Mouse (Mus musculus) CH12.LX (cell line): ENCODE results near the gene Cldn9. TPM values are rescaled to one million over a fixed set of nuclear protein-coding genes. Genes with fewer than 3 reads are reported as not detected.

Experiments
- DNase-seq: peaks from one replicate; pipeline ENCODE4 v3.0.0-alpha.2; 2013; ENCODE audit errors: extremely low read depth
- H3K27ac ChIP-seq: 2 replicates; pipeline ENCODE4 v1.5.1; 2012; ENCODE audit warnings: low read depth, mild to moderate bottlenecking, control low read depth, moderate library complexity; ENCODE audit not compliant: insufficient read depth
- H3K27me3 ChIP-seq: replicated peaks from 2 replicates; pipeline ENCODE3; 2012; ENCODE audit warnings: inconsistent platforms
- H3K36me3 ChIP-seq, 2 experiments: replicated peaks in 1 of 2; 2 replicates each; pipeline versions ENCODE3 to v1.6.1; 2012; ENCODE audit warnings: inconsistent platforms in 1 of 2, low read length in 1 of 2, mild to moderate bottlenecking in 1 of 2, mixed read lengths in 1 of 2, moderate library complexity in 1 of 2; ENCODE audit not compliant: control insufficient read depth in 1 of 2, insufficient read depth in 1 of 2
- H3K4me1 ChIP-seq, 2 experiments: 2 replicates each; pipeline ENCODE4 v1.6.1; 2012; ENCODE audit warnings: inconsistent platforms in 1 of 2, moderate library complexity in 1 of 2; ENCODE audit not compliant: insufficient read depth in 2 of 2, control insufficient read depth in 1 of 2
- H3K4me2 ChIP-seq: 2 replicates; pipeline ENCODE4 v1.6.1; 2012; ENCODE audit warnings: low read depth, mild to moderate bottlenecking, control low read depth; ENCODE audit not compliant: poor library complexity, insufficient read depth, severe bottlenecking
- H3K4me3 ChIP-seq, 3 experiments: fragments of 150-350 bp in 1 of 3; sonication (generic) in 1 of 3; replicated peaks in 1 of 3; 2 replicates each; pipeline versions ENCODE3 to v1.5.1; 2011 to 2012; ENCODE audit warnings: low read depth in 2 of 3, low read length in 2 of 3, mild to moderate bottlenecking in 2 of 3, moderate library complexity in 2 of 3, control low read depth in 1 of 3, improper control_type of control experiment in 1 of 3, inconsistent platforms in 1 of 3, mixed read lengths in 1 of 3; ENCODE audit not compliant: poor library complexity in 1 of 3
- H3K79me2 ChIP-seq: replicated peaks from 2 replicates; pipeline ENCODE4 v1.6.1; 2012; ENCODE audit warnings: mild to moderate bottlenecking, moderate library complexity; ENCODE audit not compliant: control insufficient read depth, poor library complexity, insufficient read depth, severe bottlenecking; ENCODE audit errors: extremely low read depth
- H3K9ac ChIP-seq: 2 replicates; pipeline ENCODE4 v1.6.1; 2012; ENCODE audit warnings: low read depth, mild to moderate bottlenecking, control low read depth, moderate library complexity; ENCODE audit not compliant: insufficient read depth
- H3K9me3 ChIP-seq: replicated peaks from 2 replicates; pipeline ENCODE3; 2012; ENCODE audit warnings: low read length, inconsistent platforms, mixed read lengths
- BHLHE40 ChIP-seq: IDR thresholded peaks from 2 replicates; pipeline ENCODE4 v1.6.1; 2011; ENCODE audit warnings: mild to moderate bottlenecking, low read depth, low read length, improper control_type of control experiment
- CHD2 ChIP-seq: IDR thresholded peaks from 2 replicates; pipeline ENCODE4 v1.6.1; 2011; ENCODE audit warnings: low read length, improper control_type of control experiment
- CTCF ChIP-seq, 2 experiments: IDR thresholded peaks in 1 of 2; conservative IDR thresholded peaks in 1 of 2; 2 replicates each; pipeline ENCODE4 v1.5.1; 2011 to 2012; ENCODE audit warnings: low read depth in 2 of 2, low read length in 2 of 2, improper control_type of control experiment in 1 of 2, inconsistent platforms in 1 of 2, mild to moderate bottlenecking in 1 of 2, moderate library complexity in 1 of 2
- E2F4 ChIP-seq: IDR thresholded peaks from 2 replicates; pipeline ENCODE4 v1.6.1; 2011; ENCODE audit warnings: low read depth, low read length, improper control_type of control experiment; ENCODE audit not compliant: insufficient replicate concordance
- EP300 ChIP-seq: IDR thresholded peaks from 2 replicates; pipeline ENCODE4 v1.6.1; 2011; ENCODE audit warnings: low read length, improper control_type of control experiment
- HCFC1 ChIP-seq: IDR thresholded peaks from 2 replicates; pipeline ENCODE4 v1.6.1; 2012; ENCODE audit warnings: low read depth, mild to moderate bottlenecking, inconsistent platforms, low read length, improper control_type of control experiment
- JUN ChIP-seq: IDR thresholded peaks from 2 replicates; pipeline ENCODE4 v1.6.1; 2011; ENCODE audit warnings: low read depth, mild to moderate bottlenecking, low read length, improper control_type of control experiment, moderate library complexity; ENCODE audit not compliant: insufficient read depth
- JUND ChIP-seq: conservative IDR thresholded peaks from 2 replicates; pipeline ENCODE4 v1.6.1; 2011; ENCODE audit warnings: low read depth, low read length, improper control_type of control experiment
- MAFK ChIP-seq: IDR thresholded peaks from 2 replicates; pipeline ENCODE4 v1.6.1; 2011; ENCODE audit warnings: low read length, improper control_type of control experiment; ENCODE audit not compliant: insufficient replicate concordance
- NELFE ChIP-seq: IDR thresholded peaks from 2 replicates; pipeline ENCODE4 v1.6.1; 2011; ENCODE audit warnings: low read depth, low read length, improper control_type of control experiment
- NRF1 ChIP-seq: IDR thresholded peaks from 2 replicates; pipeline ENCODE4 v1.6.1; 2014; ENCODE audit warnings: low read depth, mild to moderate bottlenecking, inconsistent platforms, low read length, improper control_type of control experiment, moderate library complexity
- PAX5 ChIP-seq: IDR thresholded peaks from 2 replicates; pipeline ENCODE4 v1.6.1; 2012; ENCODE audit warnings: low read length, inconsistent platforms, mixed read lengths
- RAD21 ChIP-seq: IDR thresholded peaks from 2 replicates; pipeline ENCODE4 v1.6.1; 2011; ENCODE audit warnings: low read depth, mild to moderate bottlenecking, low read length, improper control_type of control experiment, moderate library complexity
- RCOR1 ChIP-seq: conservative IDR thresholded peaks from 2 replicates; pipeline ENCODE4 v1.6.1; 2012; ENCODE audit warnings: low read depth, mild to moderate bottlenecking, inconsistent platforms, low read length, improper control_type of control experiment
- SIN3A ChIP-seq: IDR thresholded peaks from 2 replicates; pipeline ENCODE4 v1.6.1; 2012; ENCODE audit warnings: low read length, improper control_type of control experiment, inconsistent platforms
- USF1 ChIP-seq: IDR thresholded peaks from 2 replicates; pipeline ENCODE4 v1.6.1; 2014; ENCODE audit warnings: low read depth, mild to moderate bottlenecking, inconsistent platforms, low read length, improper control_type of control experiment
- USF2 ChIP-seq: conservative IDR thresholded peaks from 2 replicates; pipeline ENCODE4 v1.6.1; 2011; ENCODE audit warnings: low read depth, low read length, improper control_type of control experiment
- ZC3H11A ChIP-seq: IDR thresholded peaks from 2 replicates; pipeline ENCODE4 v1.6.1; 2012; ENCODE audit warnings: low read depth, mild to moderate bottlenecking, inconsistent platforms, low read length, improper control_type of control experiment
- ZKSCAN1 ChIP-seq: IDR thresholded peaks from 2 replicates; pipeline ENCODE4 v1.6.1; 2012; ENCODE audit warnings: low read depth, inconsistent platforms, low read length, improper control_type of control experiment, borderline replicate concordance
- ZMIZ1 ChIP-seq: IDR thresholded peaks from 2 replicates; pipeline ENCODE4 v1.6.1; 2012; ENCODE audit warnings: low read depth, mild to moderate bottlenecking, inconsistent platforms, low read length, improper control_type of control experiment
- ZNF384 ChIP-seq: IDR thresholded peaks from 2 replicates; pipeline ENCODE4 v1.6.1; 2012; ENCODE audit warnings: low read depth, low read length, improper control_type of control experiment, inconsistent platforms
- dilution Hi-C: fragments of 300-500 bp; cut with MboI; formaldehyde crosslinking; loops from 2 replicates; pipeline ENCODE4 v1.14.3; 2020; ENCODE audit warnings: low sequenced_read_pairs; ENCODE audit not compliant: extremely low pct_unique_long_range_greater_than_20kb, extremely low pct_ligation_motif_present
- in situ Hi-C: fragments of 300-500 bp; cut with MboI; formaldehyde crosslinking; loops from 3 replicates; pipeline ENCODE4 v1.14.3; 2019; ENCODE audit warnings: low sequenced_read_pairs, low pct_ligation_motif_present, low pct_unique_long_range_greater_than_20kb, mixed read lengths
- polyA plus RNA-seq: library from polyadenylated mRNA; unstranded; fragments of >175 nt; gene quantifications from 2 replicates; pipeline ENCODE4 v1.2.1, GENCODE M21; 2012; ENCODE audit warnings: low read depth; ENCODE audit not compliant: insufficient read length
- total RNA-seq, 2 experiments: library from RNA; depleted of rRNA; stranded (reverse); fragments of 300-350 nt in 1 of 2; fragments of >200 nt in 1 of 2; gene quantifications; 2 replicates each; pipeline ENCODE4 v1.2.3; 2012 to 2014

Cldn9 gene
- total and polyA plus RNA-seq, 3 experiments = not detected

DNA sequence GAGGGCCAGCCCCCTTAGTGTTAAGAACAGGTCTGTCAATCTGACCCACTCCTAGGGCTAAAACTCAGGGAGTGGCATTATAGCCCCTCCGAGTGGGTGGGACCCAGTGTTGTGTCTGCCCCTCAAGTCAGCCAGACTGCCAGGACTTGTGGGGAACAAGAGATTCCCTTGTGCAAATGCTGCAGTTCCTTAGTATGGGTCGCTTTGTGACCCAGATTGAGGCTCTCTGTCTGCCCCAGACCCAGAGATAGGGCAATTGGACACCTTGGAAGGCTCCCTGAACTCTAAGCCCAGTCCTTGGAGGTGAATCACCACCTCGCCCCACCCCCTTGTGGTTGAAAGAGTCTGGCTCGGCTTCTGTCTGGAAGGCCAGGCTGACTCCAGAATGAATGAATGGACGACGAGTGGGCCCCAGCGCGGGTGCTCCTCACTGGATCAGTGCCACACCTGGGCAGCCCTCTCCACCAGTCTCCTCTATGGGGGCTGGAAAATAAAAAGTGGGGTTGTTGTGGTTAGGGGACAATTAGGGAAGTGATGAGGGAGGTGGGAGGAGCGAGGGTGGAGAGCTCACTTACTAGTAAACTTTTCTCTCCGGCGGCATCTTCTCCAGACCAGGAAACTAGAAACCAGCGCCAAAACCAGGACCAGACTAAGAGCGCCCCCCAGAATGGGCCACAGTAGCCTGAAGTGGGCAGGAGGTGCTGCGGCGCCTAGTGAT, 8.1 kb downstream of the Cldn9 start:
- Histone ChIP-seq H3K36me3 (peaks cover 0 to 3% of the 10 kb centered on the region in 2 experiments), H3K4me3 (no peak overlapping the region), H3K9ac (no peak overlapping the region), H3K79me2 (no peaks in the 10 kb centered on the region), H3K27me3 (peaks cover 39% of the 10 kb centered on the region), H3K4me1 (peaks cover 13 to 53% of the 10 kb centered on the region in 2 experiments), H3K27ac (no peak overlapping the region), H3K9me3 (no peaks in the 10 kb centered on the region), H3K4me2 (peak overlapping the region; percentile 69; the same call in 1 of the 2 replicates)
- no peak for DNase-seq
- TF ChIP-seq SIN3A (no peak), ZMIZ1 (no peak), JUND (no peak), MAFK (no peak), HCFC1 (no peak), E2F4 (no peak), RAD21 (no peak), ZKSCAN1 (no peak)
- dilution Hi-C loops (no loop called here), in situ Hi-C loops (loop anchor here (10.0 kb wide), 1 partner anchor 49 kb away; the partner anchor contains the start of genes 1520401A03Rik and Pkmyt1)

DNA sequence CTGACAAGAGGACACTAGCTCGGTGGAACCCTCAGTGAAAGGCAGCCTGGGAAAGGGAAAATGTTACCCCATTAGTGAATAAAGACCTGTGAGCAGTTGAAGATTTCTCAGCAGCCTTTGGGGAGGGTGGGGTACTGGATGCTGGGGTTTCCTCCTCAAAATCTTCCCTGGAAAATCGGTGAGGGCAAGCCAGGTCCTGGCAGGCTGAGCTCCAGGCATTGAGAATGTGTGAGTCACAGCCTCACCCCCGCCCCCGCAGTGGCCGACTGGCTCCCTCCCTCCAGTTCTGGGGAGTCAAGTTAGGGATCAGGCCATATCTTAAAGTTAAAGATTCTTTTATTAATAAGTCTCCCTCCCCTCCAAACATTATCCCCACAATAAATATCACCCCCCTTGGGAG, 8.7 kb downstream of the Cldn9 start:
- H3K4me1 ChIP-seq = peaks cover 13 to 53% of the 10 kb centered on the region in 2 experiments
- H3K36me3 ChIP-seq = peaks cover 3 to 9% of the 10 kb centered on the region in 2 experiments
- no peaks in the 10 kb centered on the region for H3K79me2 ChIP-seq
- no peak overlapping the region for H3K9ac ChIP-seq
- DNase-seq = no peak
- no peak overlapping the region for H3K4me3 ChIP-seq
- H3K27ac ChIP-seq = no peak overlapping the region
- dilution Hi-C loops = no loop called here
- no peaks in the 10 kb centered on the region for H3K9me3 ChIP-seq
- H3K4me2 ChIP-seq = no peak overlapping the region
- in situ Hi-C loops = loop anchor here (10.0 kb wide), 1 partner anchor 50 kb away; the partner anchor contains the start of genes 1520401A03Rik and Pkmyt1
- peaks cover 33% of the 10 kb centered on the region for H3K27me3 ChIP-seq
- TF ChIP-seq USF2 (no peak), ZKSCAN1 (no peak), ZNF384 (no peak), CTCF (conservative IDR thresholded peaks at IDR 0.05 in 1 of 2, IDR thresholded peaks at IDR 0.05 in 1 of 2; ENCODE audit: low read depth in 2 of 2, low read length in 2 of 2) (no peak), NRF1 (no peak), JUN (no peak), CHD2 (no peak), BHLHE40 (no peak), ZMIZ1 (no peak), RCOR1 (no peak), NELFE (no peak), PAX5 (no peak), EP300 (no peak), JUND (no peak), SIN3A (no peak), USF1 (no peak), ZC3H11A (no peak)
